Mouse (Mus musculus): ENCODE measurements at regions not wholly inside any gene's neighbourhood (a gene's known extent, or its start where the extent isn't known, plus 50 kb on each side); places are given as distances from the start of the nearest gene placed in this dataset.

GRCm38 (mm10) chr11:56173246-56173645 is 132.4 kb upstream of the Nmur2 start:
- TF ChIP-seq CTCF (IDR thresholded peaks at IDR 0.05; ENCODE audit: borderline replicate concordance, control insufficient read depth, extremely low read depth, insufficient read depth, low read length, poor library complexity) (no peak), POLR2A (IDR thresholded peaks at IDR 0.05; ENCODE audit: control insufficient read depth, extremely low read depth, insufficient read depth, low read length, poor library complexity) (no peak)

Data from thymus, adult 2 months (tissue).